Mouse (Mus musculus) heart, postnatal 14 days (tissue): ENCODE measurements around the gene Rcl1. TPM values are rescaled to one million over a fixed set of nuclear protein-coding genes. Genes with fewer than 3 reads are reported as not detected.

Experiments
- DNase-seq, 2 experiments: peaks; one replicate each; pipeline ENCODE4 v3.0.0; 2021 to 2022
- intact Hi-C: fragments of 180-260 bp; cut with DNase I; formaldehyde crosslinking; loops from one replicate; pipeline ENCODE4 v1.15.1; 2025
- total RNA-seq, 2 experiments: library from RNA; stranded (reverse); gene quantifications; 2 replicates each; pipeline ENCODE4 v1.2.3; 2021

Rcl1 gene
- total RNA-seq, 2 experiments from 2014 or later: 5.6 to 6.8 TPM

DNA sequence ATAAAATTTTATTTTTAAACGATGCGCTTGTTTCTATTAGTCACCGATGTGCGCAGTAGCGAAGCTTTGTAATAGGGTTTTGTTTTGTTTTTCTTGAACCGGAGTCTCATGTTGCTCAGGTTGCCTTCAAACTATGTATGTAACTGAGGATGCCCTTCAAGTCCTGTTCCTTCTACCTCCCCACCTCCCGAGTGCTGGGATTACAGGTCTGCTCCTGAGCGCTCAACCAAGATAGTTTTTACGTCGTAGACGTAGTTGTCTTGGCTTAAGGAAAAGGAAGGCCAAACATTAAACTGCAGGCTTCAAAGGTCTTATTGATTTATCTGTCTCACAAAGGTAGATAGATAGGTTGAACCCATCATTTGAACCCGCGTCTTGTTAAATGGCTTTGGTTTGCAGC, 923 bp downstream of the Rcl1 start:
- intact Hi-C loops: loop anchor here (5.0 kb wide), 2 partner anchors 35 to 110 kb away; partner anchors contain the start of gene Cdc37l1
- DNase-seq: no peak

DNA sequence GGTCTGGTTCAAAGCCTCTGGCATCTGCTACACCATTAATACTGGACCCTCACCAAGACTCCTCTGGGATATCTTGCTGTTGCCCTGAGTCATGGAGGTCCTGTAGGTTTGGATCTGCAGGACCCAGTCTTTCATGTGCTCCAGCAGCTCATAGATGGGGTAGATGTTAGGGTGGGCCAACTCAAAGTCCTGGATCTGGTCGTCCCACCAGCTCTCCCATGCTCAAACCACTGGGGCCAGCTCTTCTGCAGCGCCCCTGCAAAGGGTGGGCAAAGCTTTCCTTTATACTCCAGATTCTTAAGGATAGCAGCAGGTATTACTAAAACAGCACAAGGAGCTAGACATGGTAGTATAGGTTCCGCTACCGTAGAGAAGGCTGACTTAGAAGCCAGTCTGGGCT, 4.6 kb downstream of the Rcl1 start:
- DNase-seq: no peak
- intact Hi-C loops: no loop called here

DNA sequence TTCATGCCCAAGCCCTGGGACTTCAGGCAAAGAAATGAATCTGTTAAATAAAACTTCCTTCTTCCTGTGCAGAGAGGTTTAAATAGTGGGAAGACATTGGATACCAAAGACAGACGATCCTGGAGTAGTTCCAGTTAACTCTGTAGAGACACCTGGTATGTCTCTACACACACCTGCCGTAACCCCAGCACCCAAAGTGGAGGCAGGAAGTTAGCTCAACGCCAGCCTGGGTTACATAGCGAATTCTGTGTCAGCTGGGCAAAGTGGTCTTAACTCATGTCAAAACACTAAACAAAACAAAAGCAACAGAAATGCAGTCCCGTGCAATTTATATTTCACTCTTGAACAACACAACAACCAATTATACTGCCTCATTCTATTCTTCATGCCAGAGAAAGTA, 5.1 kb downstream of the Rcl1 start:
- intact Hi-C loops: no loop called here
- DNase-seq: no peak

DNA sequence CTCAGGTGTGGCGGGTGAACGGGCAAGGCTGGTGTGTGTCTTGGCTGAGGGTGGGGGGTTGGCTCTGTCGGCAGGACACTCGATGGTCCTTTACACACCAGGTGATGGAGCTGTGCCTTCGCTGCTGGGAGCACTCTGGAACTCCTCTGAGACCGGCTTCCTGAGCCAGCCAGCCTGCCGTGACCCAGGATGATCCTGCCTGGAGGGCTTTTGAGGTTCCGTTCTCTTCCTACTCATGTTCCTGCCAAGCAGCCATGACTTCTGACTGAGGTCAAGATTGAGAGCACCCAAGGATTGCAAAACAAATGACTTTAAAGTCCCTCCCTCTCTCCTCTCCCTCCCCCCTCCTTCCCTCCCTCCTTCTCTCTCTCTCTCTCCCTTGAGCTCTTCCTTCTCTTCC, 11.5 kb downstream of the Rcl1 start:
- intact Hi-C loops: no loop called here
- DNase-seq: peak; percentile 53 to 59

DNA sequence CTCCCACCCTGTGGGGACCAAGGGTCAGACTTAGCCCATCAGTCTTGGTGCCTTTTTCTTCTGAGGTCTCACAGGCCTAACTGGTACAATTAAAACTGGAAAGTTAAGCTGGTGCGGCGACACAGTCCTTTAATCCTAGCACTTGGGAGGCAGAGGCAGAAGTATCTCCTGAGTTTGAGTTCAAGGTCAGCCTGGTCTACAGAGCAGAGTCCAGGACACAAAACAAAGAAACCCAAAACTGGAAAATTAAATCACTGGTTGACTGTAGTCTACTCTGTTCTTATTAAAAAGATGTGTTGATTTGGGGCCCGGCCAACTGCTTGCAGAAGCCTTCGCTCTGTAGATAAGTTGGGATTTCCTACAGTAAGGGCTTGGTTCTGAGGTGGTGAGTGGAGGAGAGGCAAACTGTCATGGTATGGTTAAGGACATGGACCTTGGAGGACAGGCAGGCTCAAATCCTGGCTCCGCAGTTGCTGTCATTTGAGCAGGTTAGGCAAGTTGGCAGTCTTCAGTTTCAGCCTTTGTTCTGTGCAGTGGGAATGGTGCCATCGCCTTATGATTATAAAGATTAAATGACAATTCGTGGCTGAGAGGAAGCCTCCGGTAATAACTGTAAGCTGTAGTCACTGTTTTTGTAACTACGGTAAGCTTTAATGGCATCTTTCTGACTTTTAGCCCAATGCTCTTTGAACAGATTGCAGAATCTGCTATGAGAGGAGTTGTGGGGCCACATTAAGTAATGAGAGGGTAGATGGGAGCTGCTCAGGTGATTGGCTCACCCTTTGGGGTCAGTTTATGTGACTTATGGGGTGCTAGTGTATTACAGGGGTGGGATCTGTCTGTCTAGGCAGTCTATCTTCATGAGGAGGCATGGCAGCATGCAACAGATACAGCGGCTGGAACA, 12.8 kb downstream of the Rcl1 start:
- DNase-seq: no peak
- intact Hi-C loops: no loop called here

DNA sequence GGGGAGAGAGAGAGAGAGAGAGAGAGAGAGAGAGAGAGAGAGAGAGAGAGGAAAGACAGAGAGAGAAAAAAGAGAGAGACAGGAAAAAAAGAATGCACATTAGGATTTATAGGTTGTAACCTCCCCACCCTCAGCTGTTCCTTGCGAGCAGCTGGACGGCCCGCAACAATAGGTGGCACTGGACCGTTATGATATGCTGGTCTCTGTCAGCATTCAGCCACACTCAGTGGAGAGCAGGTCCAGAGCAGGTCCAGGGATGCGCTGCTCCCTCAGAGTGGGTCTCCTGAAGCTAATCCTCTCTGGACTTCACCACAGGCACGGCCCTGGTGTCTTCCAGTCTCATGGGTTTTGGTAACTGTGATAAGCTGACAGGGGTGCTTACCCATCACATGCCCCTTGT, 15.6 kb downstream of the Rcl1 start:
- no peak for DNase-seq
- intact Hi-C loops: no loop called here

DNA sequence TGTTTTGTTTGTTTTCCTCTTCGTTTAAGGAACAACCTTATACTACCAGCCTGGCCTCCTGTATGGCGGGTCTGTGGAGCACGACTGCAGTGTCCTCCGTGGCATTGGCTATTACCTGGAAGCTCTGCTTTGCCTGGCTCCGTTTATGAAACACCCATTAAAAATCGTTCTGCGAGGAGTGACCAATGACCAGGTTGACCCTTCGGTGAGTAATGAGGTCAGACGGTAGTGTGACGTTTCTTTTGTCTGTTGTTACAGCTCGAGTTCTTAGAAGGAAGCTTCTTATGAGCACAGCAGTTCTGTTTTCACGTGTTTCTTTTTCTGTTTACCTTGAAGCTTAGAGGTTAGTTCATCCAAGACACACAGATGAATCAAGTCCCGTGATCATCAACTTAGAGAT, 17.0 kb downstream of the Rcl1 start:
- intact Hi-C loops: no loop called here

DNA sequence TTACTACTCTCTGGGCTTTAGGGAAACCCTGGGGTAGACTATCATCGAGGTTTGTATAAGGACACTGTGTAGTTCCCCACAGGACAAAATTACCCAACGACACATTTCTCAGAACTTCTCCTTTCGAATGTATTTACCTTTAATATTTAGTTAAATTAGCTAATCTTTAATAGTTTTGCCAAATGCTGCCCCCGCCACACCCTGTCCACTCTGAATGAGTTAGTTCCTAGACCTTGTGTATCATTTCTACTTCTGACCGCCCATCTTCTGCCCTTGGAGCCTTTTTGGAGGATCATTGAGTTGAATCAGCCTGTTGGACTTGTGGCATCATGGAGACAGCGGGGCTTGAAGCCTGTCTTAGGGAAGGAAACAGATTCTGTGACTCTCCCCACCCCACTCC, 19.1 kb downstream of the Rcl1 start:
- intact Hi-C loops: no loop called here

More for the DNA sequence above, 17.0 kb downstream of the Rcl1 start:
- DNase-seq: no peak

DNA sequence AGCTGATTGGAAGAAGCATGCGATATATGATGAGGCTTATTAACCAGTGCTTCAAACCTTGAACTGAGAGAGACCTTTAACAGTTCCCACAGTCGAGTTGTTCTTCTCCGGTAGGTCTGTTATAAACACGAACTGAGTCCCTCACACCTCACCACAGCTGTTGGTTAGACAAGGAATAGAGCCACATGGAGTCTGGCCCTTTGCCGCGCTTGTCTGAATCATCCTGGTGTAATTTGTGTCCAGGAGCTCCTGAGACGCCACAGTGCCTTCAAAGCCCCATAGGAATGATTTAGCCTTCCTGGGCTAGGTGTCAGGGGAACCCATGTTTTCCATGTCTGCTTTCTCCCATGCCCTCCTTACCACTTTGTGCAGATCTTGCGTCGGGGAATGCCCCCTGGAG, 20.2 kb downstream of the Rcl1 start:
- no peak for DNase-seq
- intact Hi-C loops: no loop called here

More for the DNA sequence above, 19.1 kb downstream of the Rcl1 start:
- no peak for DNase-seq

DNA sequence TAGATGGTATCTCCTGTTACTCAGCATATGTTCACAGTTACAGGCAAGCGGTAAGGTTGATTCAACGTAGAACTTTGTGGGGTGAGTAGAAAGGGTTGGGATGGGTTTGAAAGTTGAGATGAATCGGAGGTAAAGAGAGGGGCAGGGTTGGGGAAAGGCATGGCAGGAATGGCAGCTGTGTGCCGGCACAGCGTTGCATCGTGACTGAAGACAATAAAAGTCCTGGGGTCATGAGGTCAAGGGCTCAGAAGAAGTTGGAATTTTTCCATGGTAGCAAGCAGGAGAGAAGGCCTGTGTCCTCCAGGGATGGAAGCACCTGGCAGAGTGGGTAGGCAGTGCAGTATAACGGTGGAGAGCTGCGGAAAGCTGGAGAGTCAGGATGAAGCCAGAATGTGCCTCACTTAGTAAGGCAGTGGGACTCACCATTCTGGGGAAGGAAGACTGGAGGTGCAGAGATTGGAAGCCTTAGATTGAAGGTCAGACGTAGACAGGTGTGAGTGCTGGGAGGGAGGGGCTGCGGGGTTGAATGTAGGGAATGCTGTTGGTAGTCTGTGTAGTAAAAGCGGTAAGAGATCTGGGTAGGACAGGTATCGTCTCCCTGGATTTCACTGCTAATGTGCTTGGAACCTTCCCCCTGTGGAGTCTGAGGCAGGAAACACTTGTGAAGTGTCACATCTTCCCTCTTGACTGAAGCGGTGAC, 23.9 kb downstream of the Rcl1 start:
- DNase-seq: no peak
- intact Hi-C loops: no loop called here

DNA sequence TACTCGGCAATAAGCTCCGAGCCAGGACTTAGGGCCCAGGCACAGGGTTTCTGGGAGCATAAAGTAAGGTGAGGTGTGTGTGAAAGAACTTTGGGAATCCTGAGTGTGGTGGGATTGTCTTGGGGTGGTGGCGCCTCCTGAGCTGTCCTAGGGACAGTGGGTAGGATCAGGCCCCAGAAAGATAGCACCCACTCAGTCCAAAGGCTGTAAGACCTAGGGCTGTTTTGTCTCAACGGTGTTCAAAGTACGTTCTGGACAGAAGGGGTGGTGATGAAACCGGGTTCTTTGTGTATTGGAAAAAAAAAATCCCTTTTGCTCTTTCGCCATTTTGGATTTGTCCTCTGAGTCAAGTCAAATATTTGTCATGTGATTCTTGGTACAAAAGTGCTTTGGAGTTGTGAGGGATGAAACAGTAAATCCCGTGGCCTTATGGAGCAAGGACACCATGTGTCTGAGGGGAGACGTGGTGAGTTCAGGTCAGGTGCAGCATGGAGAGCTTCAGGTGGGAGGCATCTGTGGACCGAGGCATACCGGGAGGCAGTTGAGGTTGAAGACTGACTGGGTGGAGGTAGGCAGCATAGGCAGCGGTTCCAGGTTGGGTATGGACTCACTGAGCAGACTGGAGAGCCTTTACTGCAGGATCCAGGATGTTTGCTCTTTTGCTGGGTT, 25.3 kb downstream of the Rcl1 start:
- DNase-seq: no peak
- intact Hi-C loops: no loop called here

DNA sequence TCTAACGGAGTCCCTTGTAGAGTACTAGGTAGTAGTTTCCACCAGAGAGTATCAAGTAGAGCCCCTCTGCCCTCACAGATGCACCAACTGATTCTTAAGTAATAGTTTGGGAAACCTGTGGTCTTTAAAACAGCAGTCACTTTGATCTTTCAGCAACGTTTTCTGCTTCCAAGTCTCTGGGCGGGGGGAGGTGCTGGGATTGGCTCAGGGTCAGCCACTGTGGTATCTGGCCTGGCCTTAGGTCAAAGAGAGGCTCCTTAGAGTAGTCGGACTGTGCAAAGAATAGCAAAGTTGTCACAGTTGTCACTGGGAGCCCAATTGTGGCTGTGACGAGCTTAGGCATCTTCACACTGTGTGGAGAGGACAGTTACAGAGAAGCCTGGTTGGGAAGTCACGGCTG, 26.2 kb downstream of the Rcl1 start:
- intact Hi-C loops: no loop called here
- no peak for DNase-seq

DNA sequence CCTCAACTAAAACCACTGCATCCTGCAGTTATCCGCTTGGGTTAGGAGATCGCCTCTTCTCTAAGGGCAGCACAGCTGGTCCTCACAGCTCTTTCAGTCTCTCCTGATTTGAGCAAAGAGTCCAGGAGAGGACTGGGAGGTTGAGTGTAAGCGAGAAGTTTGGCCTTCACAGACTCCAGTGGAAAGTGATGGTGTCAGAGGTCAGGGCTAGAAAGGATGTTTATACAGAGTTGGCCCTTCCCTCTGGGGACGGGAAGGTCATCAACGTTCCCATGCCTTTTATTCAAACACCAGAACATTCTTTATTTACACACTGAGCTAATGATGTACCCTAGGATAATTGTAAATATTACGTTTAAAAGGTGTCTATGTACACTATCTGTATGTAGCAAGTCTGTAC, 27.0 kb downstream of the Rcl1 start:
- DNase-seq: no peak
- intact Hi-C loops: no loop called here

DNA sequence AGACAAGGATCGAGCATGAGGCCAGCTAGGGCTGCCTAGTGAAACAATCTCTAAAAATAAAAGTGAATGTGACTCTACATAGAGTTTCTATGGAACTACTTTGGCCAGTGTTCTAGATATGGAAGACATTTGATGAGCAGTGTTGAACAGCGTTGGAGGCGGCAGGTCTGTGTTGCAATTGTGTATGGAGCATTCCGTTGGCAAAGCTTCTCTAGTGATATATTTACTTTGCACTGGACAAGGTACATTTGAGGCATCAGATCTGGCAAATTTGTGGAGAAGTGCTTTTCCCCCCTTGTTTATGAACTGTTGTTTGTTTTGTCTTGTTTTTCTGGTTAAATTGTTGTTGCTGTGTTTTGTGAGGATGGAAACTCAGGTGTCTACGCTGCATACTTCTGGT, 28.4 kb downstream of the Rcl1 start:
- intact Hi-C loops: no loop called here
- DNase-seq: no peak

DNA sequence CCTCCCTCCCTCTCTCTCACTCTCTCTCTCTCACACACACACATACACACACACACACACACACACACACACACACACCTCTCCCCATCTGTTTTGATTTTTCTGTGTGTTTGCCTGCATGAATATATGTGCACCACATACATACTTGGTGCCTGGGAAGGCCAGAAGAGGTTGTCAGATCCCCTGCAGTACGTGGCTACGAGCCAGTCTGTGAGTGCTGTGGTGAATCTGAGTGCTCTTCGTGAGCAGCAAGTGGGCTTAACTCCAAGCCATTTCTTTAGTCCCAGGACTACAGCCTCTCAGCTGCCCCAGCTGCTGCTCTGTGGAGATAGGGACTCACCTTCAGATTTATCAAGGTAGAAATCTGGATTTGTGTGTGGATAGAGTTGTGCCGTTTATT, 30.0 kb downstream of the Rcl1 start:
- intact Hi-C loops: no loop called here
- DNase-seq: no peak

DNA sequence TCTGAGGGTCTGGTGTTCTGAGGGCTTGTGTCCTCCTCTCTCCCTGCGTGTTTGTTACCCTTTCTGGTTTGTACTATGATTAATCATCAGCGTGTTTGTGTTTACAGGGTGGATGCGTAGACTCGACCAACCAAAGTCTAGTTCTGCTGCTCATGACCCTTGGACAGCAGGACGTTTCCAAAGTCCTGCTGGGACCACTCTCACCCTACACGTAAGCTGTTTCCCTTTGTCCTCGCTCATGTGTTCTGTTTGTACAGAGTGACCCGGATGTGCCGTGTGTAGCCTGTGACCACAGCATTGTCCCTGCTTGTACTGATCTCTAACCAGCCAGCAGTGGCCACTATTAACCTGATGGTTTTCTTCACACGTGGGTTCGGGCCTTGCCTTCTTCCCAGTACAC, 33.1 kb downstream of the Rcl1 start:
- DNase-seq: no peak
- intact Hi-C loops: no loop called here

DNA sequence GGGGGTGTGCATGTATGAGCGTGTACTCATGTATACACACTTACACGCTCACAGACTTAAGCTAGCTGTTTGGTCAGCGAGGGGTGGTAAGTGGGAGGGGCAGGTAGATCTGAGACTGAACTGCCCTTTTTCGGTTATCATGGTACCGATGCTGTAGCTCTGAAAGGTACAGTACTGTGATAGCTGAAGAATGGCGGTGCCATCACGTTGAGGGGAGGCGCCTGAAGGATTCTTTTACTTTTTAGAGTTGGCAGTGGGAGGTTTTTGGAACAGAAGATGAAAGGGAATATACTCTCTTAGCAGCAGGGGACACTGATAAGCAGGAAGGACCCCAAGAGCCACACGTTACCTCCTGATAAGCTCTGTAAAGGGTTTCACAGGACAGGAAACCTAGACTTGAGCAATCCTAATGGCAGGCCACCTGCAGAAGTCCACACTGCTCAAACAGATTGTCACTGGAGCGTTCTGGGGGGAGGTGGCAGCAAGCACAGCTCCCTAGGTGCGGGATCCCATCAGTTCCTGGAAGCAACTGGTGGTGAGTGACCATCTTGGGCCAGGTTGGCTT, 34.1 kb downstream of the Rcl1 start:
- intact Hi-C loops: no loop called here
- no peak for DNase-seq

DNA sequence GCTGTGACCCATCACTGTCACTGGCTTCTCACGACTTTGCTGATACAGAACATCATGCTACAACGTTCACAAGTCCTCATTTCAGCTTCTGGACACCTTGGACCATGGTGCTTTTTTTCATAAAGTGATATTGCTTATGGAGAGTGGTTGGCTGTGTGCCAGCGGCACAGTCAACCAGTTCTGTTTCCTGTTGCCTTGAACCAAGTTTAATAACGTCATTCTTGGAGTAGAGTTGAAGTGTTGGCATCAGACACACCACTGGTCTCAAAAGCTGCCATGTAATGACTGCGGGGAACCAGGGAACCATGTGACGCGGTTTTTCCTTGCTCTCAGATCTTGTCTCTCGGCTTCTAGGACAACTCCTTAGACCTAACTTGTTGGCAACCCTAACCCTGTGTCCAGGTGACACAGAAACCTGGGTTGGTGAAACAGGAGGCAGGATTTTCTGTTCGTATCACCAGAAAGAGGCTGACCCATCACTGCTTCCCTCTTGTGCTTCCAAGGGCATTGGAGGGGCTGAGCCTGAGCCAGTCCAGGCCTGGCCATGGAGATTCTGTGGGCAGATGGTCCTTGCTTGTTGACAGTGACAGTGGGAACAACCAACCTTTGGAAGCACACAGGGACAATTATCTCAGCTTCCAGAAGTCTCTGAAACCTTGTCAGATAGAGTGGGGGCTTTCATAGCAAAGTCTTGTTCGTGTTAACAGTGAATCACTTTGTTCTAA, 37.5 kb downstream of the Rcl1 start:
- no peak for DNase-seq
- intact Hi-C loops: no loop called here

DNA sequence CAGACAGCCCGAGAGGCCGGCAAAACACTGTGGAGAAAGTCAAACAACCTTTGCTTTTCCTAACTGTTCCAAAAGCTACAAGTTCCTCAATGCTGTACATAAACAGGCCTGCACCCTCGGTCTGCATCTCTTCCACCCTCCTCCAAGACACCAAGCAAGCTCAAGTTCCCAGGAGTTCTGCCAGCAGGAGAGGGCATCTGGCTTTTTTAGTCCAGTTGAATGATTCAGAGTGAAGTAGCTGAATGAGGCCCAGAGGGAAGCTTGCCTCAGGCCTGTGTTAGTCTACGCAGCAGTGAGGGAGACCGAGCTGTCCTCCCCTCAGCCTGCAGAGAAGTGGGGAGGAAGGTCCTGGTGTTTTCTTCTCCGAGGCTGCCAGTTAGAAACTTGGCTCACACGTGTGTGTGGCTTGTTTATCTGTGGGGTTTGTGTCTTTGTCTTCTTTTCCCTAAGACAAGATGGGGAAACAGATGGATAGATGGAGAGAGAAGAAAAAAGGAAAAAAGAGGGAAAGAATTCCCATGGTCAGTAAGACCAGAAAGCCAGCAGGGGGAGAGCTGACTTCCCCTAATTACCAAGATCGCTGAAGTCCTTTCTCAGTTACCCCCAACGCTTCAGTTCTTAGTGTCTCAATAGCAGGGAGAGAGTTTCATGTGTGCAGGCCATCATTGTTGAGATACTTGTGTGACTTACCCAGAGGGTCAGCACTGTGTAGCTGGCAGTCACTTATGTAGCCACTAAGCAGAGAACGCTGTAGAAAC, 38.7 kb downstream of the Rcl1 start:
- intact Hi-C loops: loop anchor here (5.0 kb wide), 1 partner anchor 112 kb away; the partner anchor contains the start of gene Jak2
- DNase-seq: no peak

DNA sequence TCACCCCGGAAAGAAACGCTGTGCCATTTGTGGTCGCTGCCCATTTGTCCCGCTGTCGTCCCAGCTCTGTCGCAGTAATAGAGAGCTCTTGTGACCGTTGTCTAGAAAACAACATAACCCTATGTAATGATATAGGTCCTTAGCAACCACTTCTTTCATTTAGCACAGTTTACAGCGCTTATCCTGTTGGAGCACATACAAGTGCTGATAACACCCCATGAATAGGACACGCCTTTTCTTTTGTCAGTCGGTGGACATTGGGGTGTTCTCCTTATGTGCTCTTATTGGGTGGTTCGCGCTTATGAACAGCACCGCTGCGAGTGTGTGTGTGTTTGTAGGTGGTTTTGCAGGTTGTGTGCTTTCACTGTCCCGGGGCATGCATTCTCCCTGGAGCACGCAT, 39.8 kb downstream of the Rcl1 start:
- intact Hi-C loops: loop anchor here (5.0 kb wide), 1 partner anchor 111 kb away; the partner anchor contains the start of gene Jak2
- DNase-seq: no peak
